Mouse (Mus musculus): ENCODE measurements around the gene Cck. TPM values are rescaled to one million over a fixed set of nuclear protein-coding genes. Genes with fewer than 3 reads are reported as not detected.
A peak's percentile ranks its signal among the peaks of the same experiment; 100 is the strongest.
"Not testable (repeated sequence)": the region's sequence is repeated elsewhere in the genome, so short reads cannot be mapped to it uniquely, and the experiment has no call there.

The Cck gene
- total and polyA plus RNA-seq, 3 experiments = 0.35 TPM; not detected in 2

GRCm38 (mm10) chr9:121456739-121457515 is 38.6 kb downstream of the Cck start:
- H3K79me2 ChIP-seq (replicated peaks; ENCODE audit: control insufficient read depth, insufficient read depth, low read length) = no peaks in the 10 kb centered on the region
- H3K27ac ChIP-seq = no peak overlapping the region; the same call in 1 of the 2 replicates
- peaks cover 5% of the 10 kb centered on the region; the same call in 1 of the 2 replicates for H3K4me1 ChIP-seq (ENCODE audit: control insufficient read depth, insufficient read depth, low read length)
- 0 out of 2 replicates have a peak, but pooled peaks have one; percentile 7 for TF ChIP-seq EP300 (IDR thresholded peaks at IDR 0.05; ENCODE audit: insufficient read depth, low read depth, low read length)
- no peak for TF ChIP-seq CTCF (IDR thresholded peaks at IDR 0.05)
- TF ChIP-seq POLR2A (IDR thresholded peaks at IDR 0.05; ENCODE audit: insufficient read depth, low read depth, low read length) = no peak
- intact Hi-C loops (cut with DNase I) = loop anchor here (5.0 to 10.0 kb wide), 4 partner anchors 70 to 882 kb away; partner anchors contain the start of genes Rpl14 and Ulk4
- H3K4me3 ChIP-seq = no peak overlapping the region
- H3K36me3 ChIP-seq (ENCODE audit: control insufficient read depth, insufficient read depth, low read length) = no peaks in the 10 kb centered on the region
- peak in 1 of 2 experiments; percentile 54 for DNase-seq
- no peak overlapping the region for H3K9ac ChIP-seq (ENCODE audit: low read depth, low read length)
- WGBS = 45% methylated on average over 13 of the region's 13 CpGs
- no peaks in the 10 kb centered on the region for H3K27me3 ChIP-seq (ENCODE audit: control insufficient read depth, insufficient read depth, low read length)

- intact Hi-C loops (cut with DNase I) = loop anchor here (5.0 to 10.0 kb wide), 4 partner anchors 68 to 880 kb away; partner anchors contain the start of genes Rpl14 and Ulk4
- no peaks in the 10 kb centered on the region for H3K79me2 ChIP-seq (replicated peaks; ENCODE audit: control insufficient read depth, insufficient read depth, low read length)
- no peak overlapping the region for H3K4me3 ChIP-seq
- no peak for DNase-seq
- peaks cover 5% of the 10 kb centered on the region; the same call in 1 of the 2 replicates for H3K4me1 ChIP-seq (ENCODE audit: control insufficient read depth, insufficient read depth, low read length)
- TF ChIP-seq CTCF (IDR thresholded peaks at IDR 0.05) (no peak), POLR2A (IDR thresholded peaks at IDR 0.05; ENCODE audit: insufficient read depth, low read depth, low read length) (no peak), EP300 (IDR thresholded peaks at IDR 0.05; ENCODE audit: insufficient read depth, low read depth, low read length) (no peak)
- H3K27me3 ChIP-seq (ENCODE audit: control insufficient read depth, insufficient read depth, low read length) = no peaks in the 10 kb centered on the region
- 87% methylated on average over 3 of the region's 3 CpGs for WGBS
- H3K9ac ChIP-seq (ENCODE audit: low read depth, low read length) = no peak overlapping the region
- no peak overlapping the region for H3K27ac ChIP-seq
- no peaks in the 10 kb centered on the region for H3K36me3 ChIP-seq (ENCODE audit: control insufficient read depth, insufficient read depth, low read length)
Observed at GRCm38 (mm10) chr9:121454891-121455290, 40.6 kb downstream of the Cck start.

- H3K27ac ChIP-seq; H3K79me2 ChIP-seq (replicated peaks; ENCODE audit: control insufficient read depth, insufficient read depth, low read length); DNase-seq; H3K4me3 ChIP-seq; H3K27me3 ChIP-seq (ENCODE audit: control insufficient read depth, insufficient read depth, low read length); H3K36me3 ChIP-seq (ENCODE audit: control insufficient read depth, insufficient read depth, low read length); H3K9ac ChIP-seq (ENCODE audit: low read depth, low read length); H3K4me1 ChIP-seq (ENCODE audit: control insufficient read depth, insufficient read depth, low read length): not testable (repeated sequence)
- 49% methylated on average over 9 of the region's 9 CpGs for WGBS
- intact Hi-C loops (cut with DNase I) = loop anchor here (10.0 kb wide), 1 partner anchor 878 kb away; the partner anchor contains the start of gene Rpl14
Observed at GRCm38 (mm10) chr9:121452342-121452942, 43.1 kb downstream of the Cck start.

- H3K9ac ChIP-seq (ENCODE audit: low read depth, low read length) = no peak overlapping the region
- H3K27ac ChIP-seq = no peak overlapping the region
- DNase-seq = no peak
- no peaks in the 10 kb centered on the region for H3K27me3 ChIP-seq (ENCODE audit: control insufficient read depth, insufficient read depth, low read length)
- peaks cover 1% of the 10 kb centered on the region; the same call in 1 of the 2 replicates for H3K4me1 ChIP-seq (ENCODE audit: control insufficient read depth, insufficient read depth, low read length)
- intact Hi-C loops (cut with DNase I) = no loop called here
- no peak for TF ChIP-seq CTCF (IDR thresholded peaks at IDR 0.05)
- no peak for TF ChIP-seq EP300 (IDR thresholded peaks at IDR 0.05; ENCODE audit: insufficient read depth, low read depth, low read length)
- no peak for TF ChIP-seq POLR2A (IDR thresholded peaks at IDR 0.05; ENCODE audit: insufficient read depth, low read depth, low read length)
- H3K36me3 ChIP-seq (ENCODE audit: control insufficient read depth, insufficient read depth, low read length) = no peaks in the 10 kb centered on the region
- H3K79me2 ChIP-seq (replicated peaks; ENCODE audit: control insufficient read depth, insufficient read depth, low read length) = 0 out of 2 replicates have a peak, but pooled peaks cover 2% of the 10 kb centered on the region
- 87% methylated on average over 13 of the region's 13 CpGs for WGBS
- no peak overlapping the region for H3K4me3 ChIP-seq
Observed at GRCm38 (mm10) chr9:121446431-121446831, 49.1 kb downstream of the Cck start.

- Histone ChIP-seq H3K9ac (ENCODE audit: low read depth, low read length) (no peak overlapping the region), H3K4me3 (no peak overlapping the region), H3K27ac (no peak overlapping the region), H3K27me3 (ENCODE audit: control insufficient read depth, insufficient read depth, low read length) (no peaks in the 10 kb centered on the region), H3K36me3 (ENCODE audit: control insufficient read depth, insufficient read depth, low read length) (no peaks in the 10 kb centered on the region), H3K4me1 (ENCODE audit: control insufficient read depth, insufficient read depth, low read length) (peaks cover 1% of the 10 kb centered on the region; the same call in 1 of the 2 replicates), H3K79me2 (replicated peaks; ENCODE audit: control insufficient read depth, insufficient read depth, low read length) (0 out of 2 replicates have a peak, but pooled peaks cover 2% of the 10 kb centered on the region)
- 82% methylated on average over 2 of the region's 2 CpGs for WGBS
- intact Hi-C loops (cut with DNase I) = no loop called here
- DNase-seq = no peak
- TF ChIP-seq POLR2A (IDR thresholded peaks at IDR 0.05; ENCODE audit: insufficient read depth, low read depth, low read length) (no peak), CTCF (IDR thresholded peaks at IDR 0.05) (peak; percentile 68)
Observed at GRCm38 (mm10) chr9:121445364-121445763, 50.1 kb downstream of the Cck start.

GRCm38 (mm10) chr9:121444367-121444707 is 51.2 kb downstream of the Cck start:
- intact Hi-C loops (cut with DNase I) = loop anchor here (5.0 kb wide), 1 partner anchor 52 kb away; no protein-coding TSS in a partner anchor
- WGBS = 88% methylated on average over 3 of the region's 3 CpGs
- Histone ChIP-seq H3K79me2 (replicated peaks; ENCODE audit: control insufficient read depth, insufficient read depth, low read length) (0 out of 2 replicates have a peak, but pooled peaks cover 2% of the 10 kb centered on the region), H3K9ac (ENCODE audit: low read depth, low read length) (no peak overlapping the region), H3K27ac (no peak overlapping the region), H3K4me1 (ENCODE audit: control insufficient read depth, insufficient read depth, low read length) (peaks cover 1% of the 10 kb centered on the region; the same call in 1 of the 2 replicates), H3K36me3 (ENCODE audit: control insufficient read depth, insufficient read depth, low read length) (no peaks in the 10 kb centered on the region), H3K27me3 (ENCODE audit: control insufficient read depth, insufficient read depth, low read length) (no peaks in the 10 kb centered on the region), H3K4me3 (no peak overlapping the region)
- no peak for TF ChIP-seq POLR2A (IDR thresholded peaks at IDR 0.05; ENCODE audit: insufficient read depth, low read depth, low read length)
- TF ChIP-seq EP300 (IDR thresholded peaks at IDR 0.05; ENCODE audit: insufficient read depth, low read depth, low read length) = no peak
- TF ChIP-seq CTCF (IDR thresholded peaks at IDR 0.05) = no peak
- DNase-seq = no peak

Data from heart, adult 2 months (tissue).